Mouse (Mus musculus) inflammation-experienced regulatory T-cells, adult 6 months (primary cell): ENCODE results near the gene Asb18. TPM values are rescaled to one million over a fixed set of nuclear protein-coding genes. Genes with fewer than 3 reads are reported as not detected.

ENCODE experiments used
- ATAC-seq: one replicate; pipeline ENCODE4 v1.8.0; 2017
- polyA plus RNA-seq, 3 experiments: library from polyadenylated mRNA; unstranded; fragments of 100-300 nt; shearing (Covaris generic); gene quantifications; one replicate each; pipeline ENCODE4 v1.2.1; 2017

The Asb18 gene
- polyA plus RNA-seq, 3 experiments from 2014 or later, result not detected

- ATAC-seq, result no peak
These were observed 82.4 kb downstream of the Asb18 start for GRCm38 (mm10) chr1:89932021-89932423.

- no peak for ATAC-seq
These were observed 83.3 kb downstream of the Asb18 start, which contains the start of gene Gbx2 for GRCm38 (mm10) chr1:89931120-89931519. Gene Gbx2, minus strand, starts transcription at chr1:89931179.

GRCm38 (mm10) chr1:89930551-89930950 is 83.9 kb downstream of the Asb18 start:
- no peak for ATAC-seq

- ATAC-seq, result no peak
These were observed 84.6 kb downstream of the Asb18 start for GRCm38 (mm10) chr1:89929721-89930505.

GRCm38 (mm10) chr1:89929181-89929580 is 85.3 kb downstream of the Asb18 start:
- no peak for ATAC-seq

- no peak for ATAC-seq
These were observed 85.8 kb downstream of the Asb18 start for GRCm38 (mm10) chr1:89928676-89929075.

- no peak for ATAC-seq
These were observed 87.3 kb downstream of the Asb18 start for GRCm38 (mm10) chr1:89927061-89927661.

GRCm38 (mm10) chr1:89926583-89927060 is 87.8 kb downstream of the Asb18 start:
- no peak for ATAC-seq

GRCm38 (mm10) chr1:89925501-89926190 is 88.8 kb downstream of the Asb18 start:
- no peak for ATAC-seq

GRCm38 (mm10) chr1:89923642-89924020 is 90.8 kb downstream of the Asb18 start:
- ATAC-seq, result no peak

GRCm38 (mm10) chr1:89922883-89923641 is 91.4 kb downstream of the Asb18 start:
- ATAC-seq, result no peak

GRCm38 (mm10) chr1:89922282-89922681 is 92.2 kb downstream of the Asb18 start:
- no peak for ATAC-seq

- no peak for ATAC-seq
These were observed 92.7 kb downstream of the Asb18 start for GRCm38 (mm10) chr1:89921806-89922205.

- no peak for ATAC-seq
These were observed 95.3 kb downstream of the Asb18 start for GRCm38 (mm10) chr1:89919206-89919605.

GRCm38 (mm10) chr1:89918111-89918510 is 96.4 kb downstream of the Asb18 start:
- ATAC-seq, result no peak

GRCm38 (mm10) chr1:89913611-89914010 is 100.9 kb downstream of the Asb18 start:
- ATAC-seq, result no peak

GRCm38 (mm10) chr1:89912392-89912791 is 102.1 kb downstream of the Asb18 start:
- no peak for ATAC-seq

- no peak for ATAC-seq
These were observed 104.7 kb downstream of the Asb18 start for GRCm38 (mm10) chr1:89909796-89910195.

- ATAC-seq, result no peak
These were observed 111.8 kb downstream of the Asb18 start for GRCm38 (mm10) chr1:89902641-89903040.

GRCm38 (mm10) chr1:89902236-89902635 is 112.2 kb downstream of the Asb18 start:
- no peak for ATAC-seq

GRCm38 (mm10) chr1:89901381-89901780 is 113.1 kb downstream of the Asb18 start:
- no peak for ATAC-seq
